Mouse (Mus musculus): ENCODE data around the gene Ppard.

DNA sequence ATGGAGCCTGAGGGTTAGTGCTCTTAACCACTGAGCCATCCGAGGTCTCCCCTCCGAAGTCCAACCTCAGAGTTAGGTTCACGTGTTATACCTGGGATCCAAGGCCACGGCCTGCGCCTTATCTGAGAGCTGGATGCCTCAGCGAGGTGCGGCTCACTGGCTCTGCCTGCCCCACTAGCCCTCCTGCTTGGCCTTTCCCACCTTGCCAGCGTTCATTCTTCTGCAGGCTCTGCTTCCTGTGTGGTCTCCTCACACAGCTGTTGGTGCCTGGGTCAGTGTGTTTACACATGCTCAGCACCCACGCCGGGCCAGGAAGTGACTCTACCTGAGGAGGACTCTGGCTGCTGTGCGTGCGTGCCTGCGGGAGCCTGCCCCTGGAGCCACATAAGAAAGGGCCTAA lies 37.7 kb downstream of the Ppard start:
- TF ChIP-seq CTCF (conservative IDR thresholded peaks at IDR 0.05; ENCODE audit: insufficient read depth, insufficient read length, low read depth, low read length) (no peak), POLR2A (IDR thresholded peaks at IDR 0.05; ENCODE audit: low read depth, low read length) (no peak)

Measured in kidney, adult 2 months (tissue).